Mouse (Mus musculus): ENCODE measurements around the gene Plek2. TPM values are rescaled to one million over a fixed set of nuclear protein-coding genes. Genes with fewer than 3 reads are reported as not detected.

Plek2 gene
- total RNA-seq, 2 experiments from 2014 or later, result 0.10 TPM; not detected in 1

Other genes starting within 250 kb of the Plek2 start
- not detected in 2 replicates for gene Fam71d, start 215.4 kb downstream of the Plek2 start, total RNA-seq (2014; fragmentation: Nextera tagmentation)
- not detected in 2 replicates for gene Fam71d, start 215.4 kb downstream of the Plek2 start, total RNA-seq (2017)
- 5.5 and 6.9 TPM in 2 replicates for gene Mpp5, start 158.1 kb downstream of the Plek2 start, total RNA-seq (2014; fragmentation: Nextera tagmentation)
- 10.0 and 15.3 TPM in 2 replicates for gene Mpp5, start 158.1 kb downstream of the Plek2 start, total RNA-seq (2017)
- gene Atp6v1d, start 45.3 kb downstream of the Plek2 start, total RNA-seq (2014; fragmentation: Nextera tagmentation), result 47.8 and 57.0 TPM in 2 replicates
- 35.2 and 45.5 TPM in 2 replicates for gene Atp6v1d, start 45.3 kb downstream of the Plek2 start, total RNA-seq (2017)
- 95.3 and 112 TPM in 2 replicates for gene Eif2s1, start 45.1 kb downstream of the Plek2 start, total RNA-seq (2014; fragmentation: Nextera tagmentation)
- gene Eif2s1, start 45.1 kb downstream of the Plek2 start, total RNA-seq (2017), result 130 and 136 TPM in 2 replicates
- 104 and 113 TPM in 2 replicates for gene Tmem229b, start 100.7 kb upstream of the Plek2 start, total RNA-seq (2014; fragmentation: Nextera tagmentation)
- gene Tmem229b, start 100.7 kb upstream of the Plek2 start, total RNA-seq (2017), result 83.8 and 100 TPM in 2 replicates
- 0.41 TPM in 1 of 2 replicates, not detected in the other for gene Plekhh1, start 122.2 kb upstream of the Plek2 start, total RNA-seq (2014; fragmentation: Nextera tagmentation)
- 0.09 and 0.21 TPM in 2 replicates for gene Plekhh1, start 122.2 kb upstream of the Plek2 start, total RNA-seq (2017)
- gene Pigh, start 182.7 kb upstream of the Plek2 start, total RNA-seq (2014; fragmentation: Nextera tagmentation), result 13.6 and 14.3 TPM in 2 replicates
- 14.7 and 14.8 TPM in 2 replicates for gene Pigh, start 182.7 kb upstream of the Plek2 start, total RNA-seq (2017)
- not detected in 2 replicates for gene Arg2, start 223.8 kb upstream of the Plek2 start, total RNA-seq (2014; fragmentation: Nextera tagmentation)
- gene Arg2, start 223.8 kb upstream of the Plek2 start, total RNA-seq (2017), result 0.26 TPM in 1 of 2 replicates, not detected in the other

Measured in granulocyte monocyte progenitor cell, adult 5-6 weeks (primary cell).